Mouse (Mus musculus): ENCODE results near the gene Foxr2. TPM values are rescaled to one million over a fixed set of nuclear protein-coding genes. Genes with fewer than 3 reads are reported as not detected.

The Foxr2 gene
- total RNA-seq (2023), result not detected in 2 replicates

GRCm38 (mm10) chrX:153118486-153118885, at the start of gene Foxr2:
Gene Foxr2 (plus strand): TSS chrX:153118786.

DNA sequence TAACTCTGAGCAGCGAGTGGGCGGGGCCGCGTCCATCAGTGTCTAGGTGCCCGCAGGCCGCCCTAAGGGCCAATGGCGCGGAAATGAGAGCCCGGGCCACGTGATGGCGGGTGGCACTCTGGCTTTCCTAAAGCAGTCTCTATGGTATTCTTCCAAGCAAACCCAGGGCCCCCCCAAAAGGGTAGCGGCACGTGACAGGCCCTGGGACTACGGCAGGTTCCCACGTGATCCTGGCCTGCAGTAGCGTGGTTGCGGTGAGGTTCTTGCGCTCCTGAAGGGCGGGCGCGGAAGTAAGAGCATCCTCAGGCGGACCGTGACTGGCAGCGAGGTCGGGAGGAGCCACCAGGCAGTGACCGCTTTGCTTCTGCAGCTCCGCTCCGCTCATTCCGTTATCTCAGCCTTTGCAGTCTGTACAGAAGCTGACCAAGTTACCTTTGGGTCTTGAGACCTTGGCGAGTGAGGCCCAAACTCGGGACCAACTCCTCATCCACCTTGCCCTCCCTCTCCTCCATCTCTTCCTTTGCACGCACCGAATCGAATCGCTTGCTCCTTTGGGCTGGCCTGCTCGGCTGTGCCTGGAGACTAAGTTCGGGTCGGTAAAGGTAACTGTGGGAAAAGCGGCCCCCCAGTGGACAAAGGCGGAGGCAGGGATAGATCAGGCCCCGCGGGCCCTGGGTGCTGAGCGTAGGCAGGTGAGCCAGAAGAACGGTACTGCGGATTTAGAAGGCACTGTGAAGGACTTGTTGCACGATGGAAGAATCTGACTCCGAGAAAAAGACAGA, 21.3 kb downstream of the Foxr2 start, which contains the start of gene Rragb:
Gene Rragb (plus strand): TSS at position 248 of the 782 bp plus-strand sequence.

Other genes with a start within 250 kb of the Foxr2 start
- not detected in 2 replicates for gene Usp51, start 112.3 kb upstream of the Foxr2 start, total RNA-seq (2023)
- gene Mageh1, start 81.2 kb upstream of the Foxr2 start, total RNA-seq (2023), result not detected in 2 replicates
- gene Rragb, start 21.2 kb downstream of the Foxr2 start, total RNA-seq (2023), result 0.50 and 1.2 TPM in 2 replicates
- 1.9 and 2.0 TPM in 2 replicates for gene Klf8, start 118.7 kb downstream of the Foxr2 start, total RNA-seq (2023)